Mouse (Mus musculus) embryo, embryonic 11.5 days (tissue): ENCODE measurements around the gene Odf3l2.

Experiments used
- DNase-seq: peaks from one replicate; pipeline ENCODE4 v3.0.0-alpha.2; 2012; ENCODE audit warnings: low read depth, low spot score

The Odf3l2 gene

DNA sequence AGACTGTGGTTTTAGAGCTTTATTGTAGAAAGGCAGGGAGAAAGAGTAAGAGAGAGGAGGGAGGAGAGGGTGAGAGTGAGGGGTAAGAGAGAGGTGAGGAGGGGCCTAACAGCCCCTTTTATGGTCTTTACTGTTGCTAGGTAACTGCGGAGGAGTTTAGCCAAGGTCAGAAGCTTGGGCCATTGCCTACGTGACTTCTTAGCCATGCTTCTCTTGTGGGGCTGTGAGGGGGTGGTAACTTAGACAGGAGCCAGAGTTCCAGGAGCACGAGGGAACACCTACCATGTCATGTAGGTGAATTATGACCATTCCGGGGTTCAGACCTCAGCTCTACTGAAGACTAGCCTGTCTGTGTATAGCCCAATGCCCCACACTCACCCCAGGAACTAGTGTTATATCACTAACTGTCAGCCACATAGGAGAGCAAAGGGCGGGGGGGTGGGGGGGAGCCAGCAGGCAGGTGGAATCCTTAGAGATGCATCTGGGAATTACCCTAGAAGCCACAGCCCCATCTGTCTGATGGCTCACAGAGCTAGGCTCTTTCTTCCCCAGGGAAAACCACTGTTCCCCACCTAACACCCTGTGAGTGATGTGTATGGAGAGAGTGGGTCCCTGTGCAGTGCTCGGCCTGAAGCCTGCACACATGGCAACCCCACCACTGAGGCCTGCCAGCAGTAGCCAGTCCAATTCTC lies 26.0 kb upstream of the Odf3l2 start:
- no peak for DNase-seq

- no peak for DNase-seq
Observed at GRCm38 (mm10) chr10:79670071-79670888, 24.7 kb upstream of the Odf3l2 start.

DNA sequence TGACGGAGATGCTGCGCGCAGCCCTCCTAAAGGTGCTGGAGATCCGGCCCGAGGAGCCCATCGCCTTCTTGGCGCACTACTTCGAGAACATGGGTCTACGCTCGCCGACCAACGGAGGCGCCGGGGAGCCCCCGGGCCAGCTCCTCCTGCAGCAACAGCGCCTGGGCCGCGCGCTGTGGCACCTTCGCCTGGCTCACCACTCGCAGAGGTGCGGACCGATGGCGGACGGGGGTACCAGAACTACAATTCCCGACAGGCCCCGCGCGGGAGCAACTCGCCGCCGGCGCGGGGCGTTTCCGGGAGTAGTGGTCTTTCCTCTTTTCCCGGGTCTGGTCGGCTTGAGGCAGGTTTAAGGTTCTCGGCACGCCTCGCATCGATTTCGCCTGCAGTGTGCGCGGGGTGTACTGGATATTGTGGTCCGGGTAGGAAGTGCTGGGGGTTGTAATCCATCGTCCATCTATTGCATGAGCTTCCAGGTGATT lies 24.1 kb upstream of the Odf3l2 start:
- peak; percentile 69 for DNase-seq

- peak; percentile 86 for DNase-seq
Observed at GRCm38 (mm10) chr10:79668771-79669575, 23.4 kb upstream of the Odf3l2 start, which contains the start of gene Tpgs1. Gene Tpgs1 (plus strand): TSS chr10:79669369.

DNA sequence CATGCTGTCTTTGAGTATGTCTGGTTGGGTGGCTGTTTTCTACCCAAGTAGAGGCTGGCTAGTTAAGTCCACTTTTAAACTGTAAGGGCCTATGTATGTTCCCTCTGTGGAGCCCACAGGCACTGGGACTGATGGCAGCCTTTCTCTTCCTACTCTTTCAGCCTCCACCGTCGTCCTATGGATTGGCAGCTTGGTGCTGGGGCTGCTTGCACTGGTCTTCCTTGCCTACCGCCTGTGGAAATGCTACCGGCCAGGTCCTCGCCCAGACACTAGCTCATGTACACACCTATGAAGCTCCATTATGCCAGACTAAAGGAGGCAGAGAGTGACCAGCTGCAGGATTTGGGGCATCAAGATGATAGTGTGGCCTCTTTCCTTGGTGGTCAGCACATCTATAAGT lies 22.5 kb upstream of the Odf3l2 start:
- DNase-seq, result no peak

DNA sequence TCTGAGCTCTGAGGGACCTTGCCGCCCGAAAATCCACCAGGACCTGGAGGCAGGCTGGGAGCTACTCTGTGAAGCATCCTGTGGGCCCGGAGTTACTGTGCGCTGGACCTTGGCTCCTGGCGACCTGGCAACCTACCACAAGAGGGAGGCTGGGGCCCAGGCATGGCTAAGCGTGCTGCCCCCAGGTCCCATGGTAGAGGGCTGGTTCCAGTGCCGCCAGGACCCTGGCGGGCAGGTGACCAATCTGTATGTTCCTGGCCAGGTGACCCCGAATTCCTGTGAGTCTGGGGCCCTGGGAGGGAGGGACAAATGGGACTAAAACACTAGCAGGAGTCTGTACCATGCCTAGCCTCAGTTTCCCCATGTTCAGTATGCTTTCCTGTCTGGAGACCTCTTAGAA lies 21.0 kb upstream of the Odf3l2 start:
- no peak for DNase-seq

- no peak for DNase-seq
Observed at GRCm38 (mm10) chr10:79665051-79665450, 19.5 kb upstream of the Odf3l2 start.

- peak; percentile 60 for DNase-seq
Observed at GRCm38 (mm10) chr10:79664131-79664665, 18.7 kb upstream of the Odf3l2 start, which contains the start of gene Madcam1. Gene Madcam1 (plus strand): TSS chr10:79664559.

DNA sequence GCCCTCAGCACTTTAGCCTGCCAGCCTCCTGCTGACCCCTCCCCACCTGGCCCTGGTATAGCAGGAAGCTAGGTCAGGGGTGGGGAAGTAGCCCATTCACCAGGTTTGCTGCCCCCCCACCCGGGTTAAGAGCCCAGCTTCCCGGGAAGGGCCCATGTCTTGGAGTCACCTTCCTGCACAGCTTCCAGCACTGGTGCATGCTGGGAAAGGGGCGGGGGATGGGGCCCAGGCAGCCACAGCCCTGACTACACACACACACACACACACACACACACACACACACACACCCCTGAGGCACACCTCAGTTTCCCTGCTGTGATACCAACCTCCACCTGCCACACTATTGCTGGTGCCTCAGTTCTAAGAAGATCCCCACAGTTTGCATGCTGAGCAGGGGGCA lies 16.3 kb upstream of the Odf3l2 start:
- no peak for DNase-seq

DNA sequence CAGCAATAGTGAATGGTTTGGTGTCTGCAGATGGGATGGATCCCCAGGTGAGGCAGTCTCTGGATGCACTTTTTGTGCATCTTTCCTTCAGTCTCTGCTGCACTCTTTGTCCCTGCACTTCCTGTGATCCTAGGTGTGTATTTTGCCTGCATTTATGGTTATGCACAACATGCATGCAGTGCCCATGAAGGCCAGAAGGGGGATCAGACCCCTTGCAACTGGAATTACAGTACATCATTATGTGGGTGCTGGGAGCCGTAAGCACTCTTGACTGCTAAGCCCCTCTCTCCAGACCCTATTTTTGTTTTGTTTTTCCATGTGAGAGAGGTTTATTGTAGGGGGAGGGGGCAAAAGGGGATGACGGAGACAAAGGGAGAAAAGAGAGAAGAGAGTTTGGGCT lies 14.8 kb upstream of the Odf3l2 start:
- DNase-seq, result no peak

DNA sequence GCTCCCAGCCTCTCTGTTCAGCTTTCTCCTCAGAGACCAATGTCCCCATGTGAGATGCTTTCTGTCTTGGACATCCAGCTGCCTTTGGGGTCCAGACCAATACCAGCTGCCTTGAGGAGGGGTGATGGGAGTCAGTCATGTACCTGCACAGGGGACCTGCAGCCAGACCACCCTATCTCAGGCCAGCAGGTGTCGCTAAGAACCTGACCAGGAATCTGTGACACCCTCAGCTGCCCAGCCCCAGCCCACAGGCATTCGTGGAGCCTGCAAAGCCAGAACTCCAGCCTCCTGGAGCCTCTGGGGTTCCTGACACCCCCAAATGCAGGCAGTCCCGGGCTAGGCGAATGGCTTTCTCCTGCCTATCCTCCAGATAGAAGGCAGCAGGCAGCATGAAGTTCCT lies 13.3 kb upstream of the Odf3l2 start:
- no peak for DNase-seq

- DNase-seq, result no peak
Observed at GRCm38 (mm10) chr10:79654946-79655395, 9.4 kb upstream of the Odf3l2 start.

- DNase-seq, result no peak
Observed at GRCm38 (mm10) chr10:79652789-79653188, 7.3 kb upstream of the Odf3l2 start.

DNA sequence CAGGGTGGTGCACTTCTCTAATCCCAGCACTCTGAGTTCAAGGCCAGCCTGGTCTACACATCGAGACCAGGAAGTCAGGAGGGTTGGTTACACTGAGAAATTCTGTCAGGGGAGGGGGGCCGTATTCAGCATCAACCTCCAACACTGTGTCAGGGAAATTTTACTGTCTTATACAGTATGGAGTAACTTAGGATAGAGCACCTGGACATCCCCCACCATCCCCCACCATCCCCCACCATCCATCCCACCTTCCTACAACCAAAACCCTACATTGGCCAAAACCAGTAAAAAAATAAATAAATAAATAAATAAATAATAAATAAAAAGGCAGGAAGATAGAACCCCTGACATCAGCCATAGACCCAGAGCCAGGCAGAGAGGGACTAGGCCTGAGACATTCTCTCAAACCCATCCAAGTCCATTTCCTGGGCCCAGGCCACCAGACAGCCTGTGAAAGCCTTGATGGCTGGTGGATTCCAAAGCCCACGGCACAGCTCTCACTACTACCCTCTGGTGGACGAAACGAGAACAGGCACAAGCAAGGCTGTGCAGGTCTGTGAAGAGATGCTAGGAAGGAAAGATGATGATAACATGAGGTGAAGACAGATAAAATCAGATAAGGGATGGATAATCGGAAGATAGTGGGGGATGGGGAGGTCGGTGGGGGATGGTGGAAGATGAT lies 3.7 kb upstream of the Odf3l2 start:
- DNase-seq, result no peak

DNA sequence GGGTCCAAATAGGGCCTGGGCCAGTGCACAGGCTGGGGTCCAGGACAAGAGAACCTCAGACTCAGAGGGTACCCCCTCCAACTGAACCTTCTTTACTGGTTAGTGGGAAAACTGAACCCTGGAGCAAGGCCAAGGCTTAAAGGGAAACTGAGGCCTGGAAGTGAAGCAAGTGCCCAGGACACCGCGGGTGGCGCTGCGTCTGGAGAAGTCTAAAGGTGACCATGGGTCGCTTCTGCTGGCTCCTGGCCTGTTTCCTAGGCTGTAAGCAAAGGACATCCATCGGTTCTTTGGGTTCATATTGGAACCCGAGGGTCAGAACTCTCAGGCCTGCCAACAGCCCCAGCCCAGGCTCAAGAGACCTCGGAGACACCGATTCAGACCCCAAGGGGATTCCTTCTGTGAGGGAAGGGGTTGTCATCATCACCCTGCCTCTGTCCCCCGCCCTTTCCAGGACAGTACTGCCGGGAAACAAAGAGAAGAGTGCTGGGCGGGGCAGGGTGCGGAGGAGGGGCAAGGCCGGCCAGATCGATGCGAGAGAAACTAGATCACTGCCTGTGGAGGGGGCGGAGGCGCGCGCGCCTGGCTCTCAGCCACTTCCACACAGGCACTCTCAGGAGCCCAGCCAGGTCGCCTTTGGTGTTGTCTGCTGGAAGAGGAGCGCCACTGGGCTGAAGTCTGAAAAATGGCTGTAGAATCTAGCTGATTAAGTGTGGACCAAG lies 6.9 kb downstream of the Odf3l2 start:
- no peak for DNase-seq

DNA sequence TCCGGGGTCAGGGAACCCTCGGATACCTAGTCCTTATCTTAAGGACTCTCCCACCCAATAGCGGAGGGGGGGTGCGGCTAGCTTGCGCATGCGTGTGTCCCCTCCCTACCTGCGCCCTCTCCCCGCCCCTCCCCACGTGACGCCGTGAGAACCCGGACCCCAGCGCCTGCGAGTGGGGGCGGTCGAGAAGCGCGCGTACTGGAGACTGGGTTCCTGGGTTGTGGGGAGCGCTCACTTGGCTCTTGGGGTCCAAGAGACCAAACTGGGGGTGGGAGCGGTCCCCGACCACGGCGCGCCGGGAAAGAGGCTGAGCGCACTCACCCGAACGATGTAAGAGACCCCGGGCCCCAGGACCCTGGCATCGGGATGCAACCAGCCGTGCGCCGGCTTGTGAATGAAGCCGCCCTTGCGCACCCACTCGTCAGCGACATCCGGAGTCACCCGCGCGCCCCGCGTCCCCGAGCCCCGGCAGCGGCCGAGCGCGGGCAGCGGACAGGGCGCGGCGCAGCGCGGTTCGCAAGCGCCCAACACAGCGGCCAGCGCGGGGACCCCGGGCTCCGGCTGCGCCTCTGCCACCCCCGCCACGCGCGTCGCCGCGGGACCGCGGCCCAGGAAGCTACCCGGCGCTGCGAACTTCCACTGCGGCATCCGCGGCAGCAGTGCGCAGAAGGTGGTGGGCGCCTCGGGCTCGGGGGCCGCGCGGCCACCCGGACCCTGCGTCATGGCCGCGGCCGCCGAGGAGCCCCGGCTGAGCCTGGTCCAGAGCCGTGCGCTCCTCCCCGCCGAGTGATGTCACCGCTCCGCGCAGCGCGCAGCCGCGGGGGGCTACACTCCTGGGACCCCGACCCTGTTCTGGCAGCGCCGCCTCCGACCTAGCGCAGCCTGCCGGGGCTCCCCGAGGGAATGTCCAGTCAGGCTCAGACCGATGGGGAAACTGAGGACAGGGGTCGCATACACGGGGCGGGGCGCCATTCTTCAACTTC lies 8.1 kb downstream of the Odf3l2 start, which contains the start of gene Shc2:
Shc2 (minus strand) TSS at position 791 of the 983 bp plus-strand sequence.
- no peak for DNase-seq

DNA sequence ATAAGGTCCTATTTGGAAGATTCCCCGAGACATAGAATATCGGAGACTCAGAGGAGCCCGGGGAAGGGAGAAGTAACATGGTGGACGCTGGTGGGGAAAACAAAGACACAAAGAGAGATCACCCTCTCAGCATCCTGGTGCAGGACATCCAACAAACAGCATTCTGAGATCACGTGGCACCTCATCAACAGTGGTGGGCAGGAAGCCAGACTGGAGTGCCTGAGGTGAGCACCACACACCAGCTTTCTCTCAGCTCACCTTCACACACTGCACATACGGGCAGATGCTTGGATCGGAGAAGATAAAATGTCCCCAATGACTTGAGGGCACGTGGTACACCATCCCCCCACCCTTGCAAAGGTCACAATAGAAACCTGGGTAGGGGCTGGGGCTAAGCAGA lies 9.3 kb downstream of the Odf3l2 start:
- DNase-seq, result no peak

- DNase-seq, result no peak
Observed at GRCm38 (mm10) chr10:79633006-79633777, 12.3 kb downstream of the Odf3l2 start.
